Mouse (Mus musculus) cerebellum, adult 11 months (tissue): ENCODE measurements around the gene Vps37d.
"Not testable (repeated sequence)": the region's sequence is repeated elsewhere in the genome, so short reads cannot be mapped to it uniquely, and the experiment has no call there.

Experiments
- DNase-seq: peaks from one replicate; pipeline ENCODE4 v3.0.0; 2022

Vps37d gene

GRCm38 (mm10) chr5:135073349-135074150, 4.5 kb downstream of the Vps37d start:
- peak; percentile 12 for DNase-seq

- no peak for DNase-seq
These were observed 5.3 kb downstream of the Vps37d start for GRCm38 (mm10) chr5:135072720-135073119.

- DNase-seq = no peak
These were observed 6.0 kb downstream of the Vps37d start for GRCm38 (mm10) chr5:135072061-135072460.

GRCm38 (mm10) chr5:135070448-135070847, 7.6 kb downstream of the Vps37d start:
- no peak for DNase-seq

GRCm38 (mm10) chr5:135066008-135066407, 12.1 kb downstream of the Vps37d start:
- DNase-seq = no peak

- not testable (repeated sequence) for DNase-seq
These were observed 13.1 kb downstream of the Vps37d start, which contains the start of gene Bud23 for GRCm38 (mm10) chr5:135064909-135065446. Gene Bud23 (minus strand): TSS chr5:135064959.

- DNase-seq = no peak
These were observed 13.7 kb downstream of the Vps37d start for GRCm38 (mm10) chr5:135064382-135064766.

GRCm38 (mm10) chr5:135063629-135064381, 14.3 kb downstream of the Vps37d start, which contains the start of gene Dnajc30:
Gene Dnajc30 (plus strand): TSS chr5:135064202.
- peak; percentile 96 for DNase-seq

GRCm38 (mm10) chr5:135053356-135053755, 24.7 kb downstream of the Vps37d start:
- no peak for DNase-seq

GRCm38 (mm10) chr5:135049268-135049667, 28.8 kb downstream of the Vps37d start:
- not testable (repeated sequence) for DNase-seq

- no peak for DNase-seq
These were observed 29.5 kb downstream of the Vps37d start for GRCm38 (mm10) chr5:135048539-135048938.

- DNase-seq = no peak
These were observed 33.5 kb downstream of the Vps37d start for GRCm38 (mm10) chr5:135044575-135044974.

GRCm38 (mm10) chr5:135042105-135042788, 35.8 kb downstream of the Vps37d start:
- DNase-seq = no peak

- no peak for DNase-seq
These were observed 37.3 kb downstream of the Vps37d start for GRCm38 (mm10) chr5:135040777-135041176.

- no peak for DNase-seq
These were observed 38.0 kb downstream of the Vps37d start for GRCm38 (mm10) chr5:135040059-135040458.

- no peak for DNase-seq
These were observed 38.5 kb downstream of the Vps37d start for GRCm38 (mm10) chr5:135039541-135039940.

- no peak for DNase-seq
These were observed 40.1 kb downstream of the Vps37d start for GRCm38 (mm10) chr5:135037946-135038345.

GRCm38 (mm10) chr5:135035608-135036359, 42.3 kb downstream of the Vps37d start:
- DNase-seq = no peak

GRCm38 (mm10) chr5:135034593-135034992, 43.5 kb downstream of the Vps37d start:
- DNase-seq = no peak

- DNase-seq = no peak
These were observed 45.5 kb downstream of the Vps37d start for GRCm38 (mm10) chr5:135032581-135032980.

- peak; percentile 61 for DNase-seq
These were observed 48.8 kb downstream of the Vps37d start for GRCm38 (mm10) chr5:135029007-135029854.
